Mouse (Mus musculus) forebrain, embryonic 16.5 days (tissue): ENCODE data around the gene Myh13. TPM values are rescaled to one million over a fixed set of nuclear protein-coding genes. Genes with fewer than 3 reads are reported as not detected.

Source experiments
- ATAC-seq: fragments of 200-750 bp; cut with Nextera tagmentation; 2 replicates; pipeline ENCODE4 v1.8.0; 2017; ENCODE audit warnings: mild to moderate bottlenecking, moderate library complexity
- H3K27ac ChIP-seq: fragments of 300-500 bp; sonication (generic); 2 replicates; pipeline ENCODE4 v1.5.1; 2014; ENCODE audit warnings: low read length, control low read depth
- H3K27me3 ChIP-seq: fragments of 300-500 bp; sonication (generic); replicated peaks from 2 replicates; pipeline ENCODE4 v1.6.1; 2014; ENCODE audit warnings: low read length; ENCODE audit not compliant: control insufficient read depth, insufficient read depth
- H3K36me3 ChIP-seq: fragments of 300-500 bp; sonication (generic); 2 replicates; pipeline ENCODE4 v1.6.1; 2014; ENCODE audit not compliant: control insufficient read depth, insufficient read depth
- H3K4me1 ChIP-seq: fragments of 300-500 bp; sonication (generic); replicated peaks from 2 replicates; pipeline ENCODE4 v1.6.1; 2014; ENCODE audit warnings: low read length; ENCODE audit not compliant: control insufficient read depth, insufficient read depth
- H3K4me2 ChIP-seq: fragments of 300-500 bp; sonication (generic); 2 replicates; pipeline ENCODE4 v1.6.1; 2014; ENCODE audit warnings: mild to moderate bottlenecking, low read length, control low read depth
- H3K4me3 ChIP-seq: fragments of 300-500 bp; sonication (generic); replicated peaks from 2 replicates; pipeline ENCODE4 v1.5.1; 2014; ENCODE audit warnings: mild to moderate bottlenecking, low read length, control low read depth
- H3K9ac ChIP-seq: fragments of 300-500 bp; sonication (generic); replicated peaks from 2 replicates; pipeline ENCODE4 v1.6.1; 2014; ENCODE audit warnings: low read depth, low read length, control low read depth
- H3K9me3 ChIP-seq: fragments of 300-500 bp; sonication (generic); 2 replicates; pipeline ENCODE4 v1.6.1; 2016; ENCODE audit warnings: low read length; ENCODE audit not compliant: control insufficient read depth
- WGBS: fragments of 180-500 bp; shearing (Covaris S2); extraction: QIAGEN DNeasy Blood & Tissue Kit; methylation state at CpG from one replicate; pipeline ENCODE4 v1.1.7; 2014; 5-methylcytosine and 5-hydroxymethylcytosine counted together
- polyA plus RNA-seq: library from polyadenylated mRNA; unstranded; fragments of >200 nt; fragmentation: Nextera tagmentation; extraction: Ambion mirVana; gene quantifications from 2 replicates; pipeline ENCODE4 v1.2.1, GENCODE M21; 2015

The Myh13 gene
- polyA plus RNA-seq, 1 experiment from 2014 or later, result not detected

DNA sequence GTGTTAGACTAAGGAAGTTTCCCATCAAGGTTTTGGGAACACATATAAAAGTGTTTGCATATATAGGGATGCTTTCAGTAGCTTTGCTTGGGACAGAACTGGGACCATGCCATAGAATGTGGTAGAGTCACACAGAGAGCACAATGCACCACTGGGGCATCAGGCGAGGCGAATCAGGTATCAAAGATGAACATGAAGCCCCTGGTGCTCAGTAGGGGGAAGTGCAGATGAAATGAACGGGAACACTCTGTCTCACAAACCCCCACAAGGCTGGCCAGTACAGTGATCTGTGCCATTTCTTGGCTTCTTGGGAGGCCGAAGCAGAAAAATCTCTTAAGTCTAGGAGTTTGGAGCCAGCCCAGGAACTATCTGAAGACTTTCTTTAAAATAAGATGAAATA is 31.6 kb downstream of the Myh13 start:
- no peak for ATAC-seq
- Histone ChIP-seq H3K27ac (no peak overlapping the region), H3K27me3 (no peaks in the 10 kb centered on the region), H3K36me3 (no peaks in the 10 kb centered on the region), H3K4me3 (no peak overlapping the region), H3K4me2 (no peak overlapping the region), H3K9me3 (no peaks in the 10 kb centered on the region), H3K9ac (no peak overlapping the region), H3K4me1 (no peaks in the 10 kb centered on the region)
- WGBS, result 49% methylated on average over 4 of the region's 4 CpGs

DNA sequence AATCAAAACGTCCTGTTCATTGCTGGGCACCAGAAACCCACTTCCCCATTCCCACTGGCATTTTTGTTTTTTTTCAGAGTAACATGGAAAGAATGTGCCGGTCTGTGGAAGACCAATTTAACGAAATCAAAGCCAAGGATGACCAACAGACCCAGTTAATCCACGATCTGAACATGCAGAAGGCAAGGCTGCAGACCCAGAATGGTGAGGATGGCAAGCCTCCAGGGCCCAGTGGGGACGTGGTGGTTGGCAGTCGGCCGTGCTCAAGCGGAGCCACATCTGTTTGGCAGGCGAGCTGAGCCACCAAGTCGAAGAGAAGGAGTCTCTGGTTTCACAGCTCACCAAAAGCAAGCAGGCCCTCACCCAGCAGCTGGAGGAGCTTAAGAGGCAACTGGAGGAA is 36.6 kb downstream of the Myh13 start:
- Histone ChIP-seq H3K4me1 (no peaks in the 10 kb centered on the region), H3K27me3 (no peaks in the 10 kb centered on the region), H3K9ac (no peak overlapping the region), H3K9me3 (no peaks in the 10 kb centered on the region), H3K36me3 (no peaks in the 10 kb centered on the region), H3K4me3 (no peak overlapping the region), H3K4me2 (no peak overlapping the region), H3K27ac (no peak overlapping the region)
- no peak for ATAC-seq
- WGBS, result 66% methylated on average over 10 of the region's 10 CpGs

DNA sequence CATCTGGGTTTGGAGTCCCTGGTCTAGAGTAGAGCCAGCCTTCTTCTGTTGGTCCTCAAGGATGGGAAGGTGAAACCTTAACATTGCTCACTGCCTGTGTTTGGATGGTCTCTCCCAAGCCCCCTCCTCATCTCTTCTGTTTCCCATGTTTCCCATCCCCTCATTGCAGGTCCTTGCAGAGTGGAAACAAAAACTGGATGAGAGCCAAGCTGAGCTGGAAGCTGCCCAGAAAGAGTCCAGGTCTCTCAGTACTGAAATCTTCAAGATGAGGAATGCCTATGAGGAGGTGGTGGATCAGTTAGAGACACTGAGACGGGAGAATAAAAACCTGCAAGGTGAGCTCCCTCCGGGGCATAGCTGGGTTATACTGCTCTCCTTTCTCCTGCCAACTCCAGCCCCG is 40.8 kb downstream of the Myh13 start:
- no peaks in the 10 kb centered on the region for H3K36me3 ChIP-seq
- H3K4me3 ChIP-seq, result no peak overlapping the region
- H3K9me3 ChIP-seq, result no peaks in the 10 kb centered on the region
- no peaks in the 10 kb centered on the region for H3K4me1 ChIP-seq
- H3K27me3 ChIP-seq, result no peaks in the 10 kb centered on the region
- no peak overlapping the region for H3K27ac ChIP-seq
- no peak overlapping the region for H3K4me2 ChIP-seq
- WGBS, result 89% methylated on average over 3 of the region's 3 CpGs
- no peak for ATAC-seq
- no peak overlapping the region for H3K9ac ChIP-seq

DNA sequence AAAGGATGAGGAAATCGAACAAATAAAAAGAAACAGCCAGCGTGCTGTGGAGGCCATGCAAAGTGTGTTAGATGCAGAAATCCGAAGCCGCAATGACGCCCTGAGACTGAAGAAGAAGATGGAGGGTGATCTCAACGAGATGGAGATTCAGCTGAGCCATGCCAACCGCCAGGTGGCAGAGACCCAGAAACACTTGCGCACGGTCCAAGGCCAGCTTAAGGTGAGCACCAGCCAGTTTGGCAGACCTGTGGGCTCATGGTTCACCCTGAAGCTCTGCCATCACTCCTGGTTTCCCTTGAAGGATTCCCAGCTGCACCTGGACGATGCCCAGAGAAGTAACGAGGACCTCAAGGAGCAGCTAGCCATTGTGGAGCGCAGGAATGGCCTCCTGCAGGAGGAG is 43.1 kb downstream of the Myh13 start:
- no peak for ATAC-seq
- 90% methylated on average over 12 of the region's 12 CpGs for WGBS
- Histone ChIP-seq H3K9ac (no peak overlapping the region), H3K4me2 (no peak overlapping the region), H3K9me3 (no peaks in the 10 kb centered on the region), H3K36me3 (no peaks in the 10 kb centered on the region), H3K4me3 (no peak overlapping the region), H3K27ac (no peak overlapping the region), H3K4me1 (no peaks in the 10 kb centered on the region), H3K27me3 (no peaks in the 10 kb centered on the region)

DNA sequence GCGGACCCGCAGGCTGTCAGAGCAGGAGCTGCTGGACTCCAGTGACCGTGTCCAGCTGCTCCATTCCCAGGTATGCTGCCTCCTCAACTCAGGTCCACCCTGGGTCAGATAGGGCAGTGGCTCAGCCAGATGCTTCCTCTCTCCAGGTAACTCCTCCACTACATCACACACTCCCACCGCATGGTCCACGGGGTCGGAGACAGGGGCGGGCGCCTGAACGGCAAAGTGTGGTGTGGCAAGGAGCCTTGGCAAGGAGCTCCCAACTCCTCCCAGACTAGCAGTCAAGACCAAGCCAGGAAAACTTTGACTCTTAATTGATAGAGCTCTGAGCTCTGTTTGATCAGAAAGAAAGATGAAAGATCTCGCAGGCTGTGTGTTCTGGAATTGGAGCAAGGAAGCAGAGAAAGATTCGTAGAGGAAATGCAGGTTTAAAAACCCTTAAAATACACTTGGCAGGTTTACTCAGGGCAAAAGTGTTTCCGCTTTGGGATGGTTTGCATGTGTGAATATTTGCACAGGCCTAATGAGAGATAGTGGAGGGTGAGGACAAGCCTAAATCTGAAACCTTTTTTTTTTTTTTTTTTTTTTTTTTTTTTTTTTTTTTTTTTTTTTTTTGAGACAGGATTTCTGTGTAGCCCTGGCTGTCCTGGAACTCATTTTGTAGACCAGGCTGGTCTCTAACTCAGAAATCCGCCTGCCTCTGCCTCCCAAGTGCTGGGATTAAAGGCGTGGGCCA is 43.7 kb downstream of the Myh13 start:
- no peak overlapping the region for H3K27ac ChIP-seq
- 88% methylated on average over 14 of the region's 14 CpGs for WGBS
- H3K4me3 ChIP-seq, result no peak overlapping the region
- H3K4me1 ChIP-seq, result no peaks in the 10 kb centered on the region
- H3K36me3 ChIP-seq, result no peaks in the 10 kb centered on the region
- H3K9ac ChIP-seq, result no peak overlapping the region
- H3K27me3 ChIP-seq, result no peaks in the 10 kb centered on the region
- no peaks in the 10 kb centered on the region for H3K9me3 ChIP-seq
- no peak overlapping the region for H3K4me2 ChIP-seq
- no peak for ATAC-seq

DNA sequence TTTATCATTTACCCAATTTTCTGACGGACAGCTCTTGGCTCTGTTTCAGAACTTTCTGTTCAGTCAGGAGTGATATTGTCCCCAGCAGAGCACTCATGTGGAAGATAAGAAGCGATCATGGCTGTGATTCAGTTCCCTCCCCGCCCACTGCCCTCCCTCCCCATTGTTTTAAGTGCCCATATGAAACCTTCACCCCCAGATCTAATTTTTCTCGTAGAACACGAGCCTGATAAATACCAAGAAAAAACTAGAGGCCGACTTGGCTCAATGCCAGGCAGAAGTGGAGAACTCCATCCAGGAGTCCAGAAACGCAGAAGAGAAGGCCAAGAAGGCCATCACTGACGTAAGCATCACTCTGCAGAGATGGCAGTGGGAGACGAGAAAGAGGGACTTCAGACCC is 45.5 kb downstream of the Myh13 start:
- no peak for ATAC-seq
- no peaks in the 10 kb centered on the region for H3K9me3 ChIP-seq
- 36% methylated on average over 9 of the region's 9 CpGs for WGBS
- H3K4me1 ChIP-seq, result no peaks in the 10 kb centered on the region
- H3K27ac ChIP-seq, result no peak overlapping the region
- no peaks in the 10 kb centered on the region for H3K36me3 ChIP-seq
- H3K4me2 ChIP-seq, result no peak overlapping the region
- no peaks in the 10 kb centered on the region for H3K27me3 ChIP-seq
- no peak overlapping the region for H3K9ac ChIP-seq
- H3K4me3 ChIP-seq, result no peak overlapping the region

DNA sequence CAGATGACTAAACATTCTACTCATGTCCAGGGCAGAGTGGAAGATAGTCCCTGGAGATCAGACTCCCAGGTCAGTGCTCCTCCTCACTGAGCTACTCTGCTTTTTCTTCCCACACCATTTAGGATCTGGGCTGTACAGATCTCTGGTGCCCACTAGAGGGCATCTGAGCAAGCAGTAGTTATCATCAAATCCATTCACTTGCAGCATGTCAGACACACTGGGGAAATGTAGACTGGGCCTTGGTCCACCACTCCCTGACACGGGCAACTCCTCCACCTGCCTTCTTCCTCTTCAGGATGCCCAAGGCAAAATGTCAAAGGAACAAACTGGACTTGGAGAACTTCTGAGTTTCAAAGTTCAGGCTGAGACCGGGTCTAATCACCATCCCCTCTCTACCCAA is 51.9 kb downstream of the Myh13 start:
- Histone ChIP-seq H3K9me3 (no peaks in the 10 kb centered on the region), H3K27ac (no peak overlapping the region), H3K4me2 (no peak overlapping the region), H3K27me3 (no peaks in the 10 kb centered on the region), H3K4me3 (no peak overlapping the region), H3K9ac (no peak overlapping the region), H3K4me1 (no peaks in the 10 kb centered on the region), H3K36me3 (no peaks in the 10 kb centered on the region)
- WGBS, result 59% methylated on average over 2 of the region's 2 CpGs
- no peak for ATAC-seq

DNA sequence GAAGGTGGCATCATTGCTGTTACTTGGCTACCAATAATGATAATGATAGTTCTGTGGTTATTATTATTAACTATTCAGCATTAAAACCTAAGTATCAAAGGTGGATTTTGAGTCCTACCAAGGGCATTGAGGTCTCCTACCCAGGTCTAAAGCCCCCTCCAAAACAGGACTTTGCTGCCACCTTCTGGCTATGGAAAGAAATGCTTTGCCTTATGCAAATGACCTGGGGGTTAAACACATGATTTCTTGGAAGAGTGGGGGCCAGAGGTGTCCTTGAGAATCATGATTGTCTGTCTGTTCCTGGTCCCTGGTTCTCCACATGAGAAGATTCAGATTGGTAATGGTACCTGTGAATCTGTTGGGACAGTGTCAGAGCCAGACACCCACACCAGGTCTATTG is 54.9 kb downstream of the Myh13 start:
- Histone ChIP-seq H3K36me3 (no peaks in the 10 kb centered on the region), H3K9me3 (no peaks in the 10 kb centered on the region), H3K4me3 (no peak overlapping the region), H3K9ac (no peak overlapping the region), H3K27ac (no peak overlapping the region), H3K4me2 (no peak overlapping the region), H3K4me1 (no peaks in the 10 kb centered on the region), H3K27me3 (no peaks in the 10 kb centered on the region)
- ATAC-seq, result no peak

DNA sequence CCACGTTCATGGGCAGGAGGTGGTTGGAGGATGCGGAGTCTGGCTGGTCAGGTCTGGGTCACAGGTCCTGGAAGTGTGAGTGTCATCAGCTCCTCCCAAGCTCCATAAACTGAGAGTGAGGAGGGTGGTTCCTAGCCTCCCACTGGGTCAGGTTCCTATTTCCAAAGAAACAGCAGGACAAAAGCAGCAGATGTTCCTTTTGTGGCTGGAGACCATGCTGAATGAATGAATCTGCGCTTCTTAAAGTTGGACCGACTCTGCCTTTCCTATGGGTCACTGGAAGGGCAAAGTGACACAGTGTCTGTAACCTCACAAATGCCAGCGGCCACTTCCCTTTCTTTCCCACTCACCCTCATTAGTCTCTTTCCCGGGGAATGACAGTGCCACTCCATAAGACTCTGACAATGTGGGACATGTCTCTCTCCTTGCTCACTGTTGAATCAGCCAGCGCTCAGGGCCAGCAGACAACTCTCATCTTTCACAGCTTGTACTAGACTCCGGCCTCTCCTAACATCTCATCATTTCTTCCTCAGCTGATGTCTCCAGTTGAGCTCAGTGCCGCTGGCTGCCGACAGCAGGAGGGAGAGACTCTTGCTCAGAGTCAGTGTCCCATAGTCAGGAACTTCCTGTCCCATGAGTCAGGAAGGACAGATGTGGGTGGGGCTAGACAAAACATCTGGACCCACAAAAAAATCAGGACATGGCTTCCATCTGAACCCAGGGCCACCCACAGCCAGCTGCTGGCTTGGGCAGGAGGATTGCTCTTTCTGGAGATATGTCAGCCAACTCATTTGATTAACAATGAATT is 58.4 kb downstream of the Myh13 start:
- no peak overlapping the region for H3K27ac ChIP-seq
- WGBS, result 34% methylated on average over 10 of the region's 10 CpGs
- no peak overlapping the region for H3K4me3 ChIP-seq
- H3K36me3 ChIP-seq, result no peaks in the 10 kb centered on the region
- H3K9ac ChIP-seq, result no peak overlapping the region
- H3K4me2 ChIP-seq, result no peak overlapping the region
- H3K4me1 ChIP-seq, result no peaks in the 10 kb centered on the region
- no peaks in the 10 kb centered on the region for H3K27me3 ChIP-seq
- ATAC-seq, result no peak
- no peaks in the 10 kb centered on the region for H3K9me3 ChIP-seq
